Mouse (Mus musculus): Measurements from ENCODE around the gene Mip.
"Not testable (repeated sequence)": the region's sequence is repeated elsewhere in the genome, so short reads cannot be mapped to it uniquely, and the experiment has no call there.

Gene Mip

GRCm38 (mm10) chr10:128247020-128247732 lies 21.5 kb downstream of the Mip start:
- no peak for DNase-seq (ENCODE audit: low spot score in 2 of 2)

DNA sequence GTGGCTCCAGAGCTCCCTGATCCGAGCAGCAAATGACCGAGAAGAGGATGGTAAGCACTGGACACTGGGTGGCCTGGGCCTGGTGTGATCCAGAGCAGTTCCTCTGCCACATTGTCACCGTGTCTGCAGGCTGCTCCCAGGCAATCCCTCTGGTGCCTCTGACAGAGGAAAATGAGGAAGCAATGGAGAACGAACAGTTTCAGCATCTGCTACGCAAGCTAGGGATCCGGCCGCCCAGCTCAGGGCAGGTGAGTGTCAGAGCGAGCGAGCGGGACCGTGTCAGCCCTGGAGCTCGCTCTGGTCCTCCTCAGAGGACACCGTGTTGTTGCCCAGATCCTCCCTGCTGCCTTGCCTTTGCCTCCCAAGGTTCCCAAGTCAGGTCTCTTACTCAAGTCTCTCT lies 24.9 kb downstream of the Mip start:
- no peak for DNase-seq (ENCODE audit: low spot score in 2 of 2)

GRCm38 (mm10) chr10:128253677-128254255 lies 28.1 kb downstream of the Mip start, which contains the start of gene Apon:
Gene Apon, plus strand, starts transcription at chr10:128254096.
- DNase-seq (ENCODE audit: low spot score in 2 of 2): no peak

DNA sequence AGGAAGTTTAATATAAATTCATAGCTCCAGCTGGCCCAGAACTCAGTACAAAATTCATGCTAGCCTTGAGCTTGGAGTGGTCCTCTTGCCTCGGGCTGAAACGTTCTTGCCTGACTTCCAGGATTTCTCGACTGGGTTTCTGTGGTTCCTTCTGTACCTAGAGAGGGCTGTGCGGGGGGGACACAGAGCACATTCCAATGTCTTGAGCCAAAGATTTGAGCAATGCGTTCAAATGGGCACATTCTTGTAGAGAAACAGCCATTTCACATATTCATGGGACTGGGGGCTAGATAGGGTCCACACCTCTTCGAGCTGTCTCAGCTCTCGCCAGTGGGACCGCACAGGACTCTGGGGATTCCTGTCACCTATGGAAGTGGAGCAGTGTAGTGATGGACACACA lies 30.3 kb downstream of the Mip start:
- DNase-seq (ENCODE audit: low spot score in 2 of 2): no peak

GRCm38 (mm10) chr10:128256328-128256727 lies 30.7 kb downstream of the Mip start:
- no peak for DNase-seq (ENCODE audit: low spot score in 2 of 2)

DNA sequence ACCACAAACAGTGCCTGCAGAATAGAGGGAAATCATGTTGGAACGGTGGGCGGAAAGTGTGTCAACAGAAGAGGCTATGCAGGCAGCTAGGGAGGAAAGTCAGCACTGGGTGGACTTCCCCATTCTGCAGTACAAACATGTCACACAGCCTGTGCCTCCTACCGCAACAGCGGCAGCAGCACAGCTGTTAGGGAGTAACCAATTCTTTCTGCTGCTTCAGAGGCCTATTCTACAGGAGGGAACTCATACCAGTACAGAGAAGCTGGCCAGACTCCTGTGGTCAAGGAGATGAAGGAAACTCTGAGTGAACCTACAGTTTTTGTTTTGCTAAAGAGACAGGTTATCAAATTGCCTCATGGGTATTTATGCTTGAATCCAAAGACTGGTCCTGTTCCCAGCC lies 33.3 kb downstream of the Mip start:
- DNase-seq (ENCODE audit: low spot score in 2 of 2): no peak

GRCm38 (mm10) chr10:128259946-128260345 lies 34.3 kb downstream of the Mip start:
- no peak for DNase-seq (ENCODE audit: low spot score in 2 of 2)

DNA sequence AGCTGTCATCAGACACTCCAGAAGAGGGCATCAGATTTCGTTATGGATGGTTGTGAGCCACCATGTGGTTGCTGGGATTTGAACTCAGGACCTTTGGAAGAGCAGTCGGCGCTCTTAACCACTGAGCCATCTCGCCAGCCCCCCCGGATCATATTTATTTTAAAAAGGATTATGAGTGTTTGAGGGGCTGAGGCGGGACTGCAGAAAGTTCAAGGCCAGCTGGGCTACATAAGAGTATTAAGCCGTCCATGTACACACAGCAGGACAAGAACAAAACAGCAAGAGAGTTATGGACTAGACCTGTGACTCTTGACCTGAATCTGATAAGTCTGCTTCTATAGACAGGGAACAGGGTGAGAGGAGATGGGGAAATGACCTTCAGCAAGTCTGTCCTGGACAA lies 34.7 kb downstream of the Mip start:
- DNase-seq (ENCODE audit: low spot score in 2 of 2): not testable (repeated sequence)

DNA sequence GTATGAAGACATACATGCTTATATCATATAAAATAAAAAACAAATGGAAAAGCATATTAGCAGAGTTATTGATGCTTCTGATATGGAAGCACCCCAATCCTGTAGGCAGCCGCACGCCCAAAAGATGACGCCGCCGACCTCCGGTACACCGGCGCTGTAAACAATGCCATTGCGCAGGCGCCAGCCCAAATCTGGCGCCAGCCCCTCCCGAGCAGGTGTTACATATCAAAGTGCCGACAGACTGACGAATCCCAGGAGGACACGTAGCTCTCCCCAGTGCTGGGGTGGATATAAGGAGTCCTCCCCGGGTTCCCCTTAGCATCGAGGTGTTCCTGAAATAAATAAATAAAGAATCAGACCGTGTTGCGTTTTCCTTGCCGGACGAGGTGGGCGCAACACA lies 36.7 kb downstream of the Mip start:
- DNase-seq (ENCODE audit: low spot score in 2 of 2): no peak

DNA sequence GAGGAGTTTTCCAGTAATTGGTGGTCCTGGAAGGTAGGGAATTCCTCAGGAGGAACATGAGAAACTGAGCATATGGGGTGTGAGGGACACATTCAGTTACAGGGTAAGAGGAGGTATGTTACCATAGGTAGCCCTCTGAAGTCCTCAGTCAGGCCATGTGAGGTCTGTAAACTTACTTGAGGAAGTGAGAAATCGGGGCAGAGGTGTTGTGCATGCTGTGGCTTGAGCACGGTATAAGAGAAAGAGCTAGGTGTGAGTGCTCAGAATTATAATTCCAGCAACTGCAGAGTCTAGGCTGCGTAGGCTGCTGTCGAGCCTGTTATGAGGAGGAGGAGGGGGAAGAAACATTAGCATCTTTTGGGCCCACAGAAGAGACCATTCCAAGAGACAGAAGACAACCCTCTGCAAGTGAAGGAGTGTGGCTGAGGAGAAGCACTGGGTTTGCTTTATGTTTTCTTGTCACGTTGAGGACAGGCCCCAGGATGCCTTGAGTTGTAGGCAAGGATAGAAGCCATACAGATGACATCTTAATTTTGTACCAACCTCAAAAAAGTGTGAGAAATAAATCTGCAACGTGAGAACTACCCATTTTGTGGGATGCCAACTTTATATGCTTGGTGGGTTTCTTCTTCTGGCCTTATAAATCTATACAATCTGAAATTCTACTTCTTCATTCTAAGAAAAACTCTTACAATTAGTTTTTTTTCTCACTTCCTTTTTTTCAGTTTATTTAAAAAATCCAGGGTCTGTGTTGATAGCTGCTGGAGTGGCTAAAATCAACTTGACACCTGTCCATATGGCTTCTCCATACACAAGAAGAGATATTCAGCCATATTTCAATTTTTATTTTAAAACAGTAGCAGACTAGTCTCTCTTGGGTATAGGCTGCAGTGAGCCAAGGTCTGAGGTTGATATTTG lies 38.0 kb downstream of the Mip start:
- no peak for DNase-seq (ENCODE audit: low spot score in 2 of 2)

DNA sequence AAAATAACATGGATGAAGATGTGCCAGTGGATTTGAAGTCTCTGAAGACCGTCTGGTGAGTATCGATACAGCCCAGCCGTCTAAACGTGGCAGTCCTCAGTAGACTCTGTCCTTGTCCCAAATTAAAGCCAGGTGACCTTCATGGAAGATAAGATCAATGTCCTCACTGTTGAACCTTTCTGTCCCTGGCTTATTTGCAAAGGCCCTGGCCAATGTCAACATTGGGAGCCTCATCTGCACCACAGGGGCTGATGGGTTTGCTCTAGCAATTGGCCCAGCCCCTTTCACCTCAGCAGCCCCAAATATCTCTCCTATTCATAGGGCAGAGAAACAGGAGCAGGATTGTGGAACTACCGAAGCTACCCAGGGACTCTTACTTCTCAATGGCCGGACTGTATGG lies 42.7 kb downstream of the Mip start, which contains the start of gene Apof:
Gene Apof (plus strand): TSS at position 301 of the 400 bp plus-strand sequence.
- no peak for DNase-seq (ENCODE audit: low spot score in 2 of 2)

GRCm38 (mm10) chr10:128269206-128269910 lies 43.7 kb downstream of the Mip start:
- DNase-seq (ENCODE audit: low spot score in 2 of 2): no peak

- DNase-seq (ENCODE audit: low spot score in 2 of 2): peak; percentile 90 to 97
Measured at GRCm38 (mm10) chr10:128270287-128270841, 44.7 kb downstream of the Mip start, which contains the start of gene Stat2. Gene Stat2, plus strand, starts transcription at chr10:128270559.

- no peak for DNase-seq (ENCODE audit: low spot score in 2 of 2)
Measured at GRCm38 (mm10) chr10:128270866-128271265, 45.2 kb downstream of the Mip start.

DNA sequence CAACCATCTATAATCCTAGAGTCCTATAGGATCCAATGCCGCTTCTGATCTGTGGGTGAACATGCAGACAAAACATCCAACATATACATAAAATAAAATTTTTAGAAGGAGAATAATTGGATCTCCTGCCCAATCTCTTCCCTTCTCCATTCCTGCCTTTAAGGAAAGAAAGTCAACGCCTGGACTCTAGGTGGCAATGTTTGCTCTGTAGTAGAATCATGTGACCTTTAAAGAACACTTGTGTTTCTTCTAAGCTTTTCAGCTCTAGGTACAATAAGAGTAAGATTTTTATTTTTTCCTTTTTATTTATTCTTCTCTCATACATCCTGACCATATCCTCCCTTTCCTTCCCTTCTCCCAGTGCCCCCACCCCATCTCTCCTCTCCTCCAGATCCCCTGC lies 46.2 kb downstream of the Mip start:
- DNase-seq (ENCODE audit: low spot score in 2 of 2): no peak

- not testable (repeated sequence) for DNase-seq (ENCODE audit: low spot score in 2 of 2)
Measured at GRCm38 (mm10) chr10:128272819-128273439, 47.3 kb downstream of the Mip start.

DNA sequence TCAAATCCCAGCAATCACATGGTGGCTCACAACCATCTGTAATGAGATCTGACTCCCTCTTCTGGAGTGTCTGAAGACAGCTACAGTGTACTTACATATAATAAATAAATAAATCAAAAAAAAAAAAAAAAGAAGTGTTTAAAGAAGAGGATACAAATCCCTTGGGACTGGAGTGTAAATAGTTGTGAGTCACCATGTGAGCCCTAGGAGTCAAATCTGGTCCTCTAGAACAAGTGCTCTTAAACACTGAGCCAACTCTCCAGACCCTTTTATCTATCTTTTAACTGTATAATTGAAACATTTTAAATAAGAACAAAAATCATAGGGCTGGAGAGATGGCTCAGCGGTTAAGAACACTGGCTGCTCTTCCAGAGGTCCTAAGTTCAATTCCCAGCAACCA lies 49.7 kb downstream of the Mip start:
- not testable (repeated sequence) for DNase-seq (ENCODE audit: low spot score in 2 of 2)

DNA sequence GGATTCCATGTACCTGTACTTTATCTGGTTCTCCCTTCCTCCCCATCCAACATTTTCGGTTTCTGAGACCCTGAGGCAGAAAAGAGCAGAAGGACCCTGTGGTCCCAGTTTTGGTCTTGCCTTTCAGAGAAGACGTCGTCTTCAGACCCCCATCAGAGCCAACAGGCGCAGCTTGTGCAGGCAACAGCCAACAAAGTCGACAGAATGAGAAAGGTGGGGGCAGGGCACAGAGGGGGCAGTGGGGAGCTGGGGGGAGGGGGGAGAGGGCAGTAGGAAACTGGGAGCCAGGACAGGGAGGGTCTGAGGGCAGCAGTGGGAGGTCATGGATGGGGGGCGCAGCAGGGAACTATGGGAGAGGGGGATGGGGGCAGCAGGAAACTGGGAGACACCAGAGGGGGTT lies 52.5 kb downstream of the Mip start:
- DNase-seq (ENCODE audit: low spot score in 2 of 2): no peak

DNA sequence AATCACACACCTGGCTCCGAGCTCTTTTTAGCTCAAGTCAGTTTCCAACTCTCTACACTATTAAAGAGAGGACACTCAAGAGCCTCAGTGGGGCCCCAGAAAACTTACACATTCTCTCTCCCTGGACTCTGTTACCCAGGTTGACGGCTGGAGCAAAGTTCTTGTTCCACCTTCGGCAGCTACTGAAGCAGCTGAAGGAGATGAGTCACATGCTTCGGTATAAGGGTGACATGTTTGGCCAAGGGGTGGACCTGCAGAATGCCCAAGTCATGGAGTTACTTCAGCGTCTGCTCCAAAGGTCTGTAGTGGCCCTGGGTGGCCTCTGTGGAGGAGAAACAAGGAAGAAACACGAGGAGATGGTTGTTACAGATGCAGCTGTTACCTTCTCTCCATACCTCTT lies 55.3 kb downstream of the Mip start:
- no peak for DNase-seq (ENCODE audit: low spot score in 2 of 2)

All from urinary bladder, adult 18-20 months (tissue).